Mouse (Mus musculus): ENCODE results near the gene Gm8229. TPM values are rescaled to one million over a fixed set of nuclear protein-coding genes. Genes with fewer than 3 reads are reported as not detected.
"Not testable (repeated sequence)": the region's sequence is repeated elsewhere in the genome, so short reads cannot be mapped to it uniquely, and the experiment has no call there.

Gm8229 gene
- total RNA-seq (2015) (not detected in 2 replicates), total RNA-seq (2017) (not detected in 2 replicates)

DNA sequence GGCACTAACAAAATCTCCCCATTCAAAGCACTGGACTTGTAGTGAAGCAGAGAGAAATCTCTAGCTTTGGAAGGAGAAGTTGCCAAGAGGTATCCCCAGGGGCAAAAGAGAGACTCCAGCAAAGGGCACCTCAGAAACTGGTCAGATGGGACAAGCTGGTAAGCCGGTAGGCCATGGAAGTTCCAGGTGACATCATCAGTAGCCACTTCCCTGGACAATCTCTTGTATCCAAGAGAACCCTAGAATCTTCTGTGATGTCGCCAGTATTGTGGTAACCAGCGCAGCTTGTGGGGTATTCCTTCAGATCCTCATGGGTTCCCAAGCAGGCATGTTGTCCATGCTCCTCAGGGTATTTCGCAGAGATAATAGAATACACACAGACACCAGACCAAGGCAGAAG is at the start of gene Gm8229:
Gene Gm8229, plus strand, starts transcription at position 301 of the 400 bp plus-strand sequence.
- ATAC-seq (replicated peaks; ENCODE audit: poor library complexity): not testable (repeated sequence)

DNA sequence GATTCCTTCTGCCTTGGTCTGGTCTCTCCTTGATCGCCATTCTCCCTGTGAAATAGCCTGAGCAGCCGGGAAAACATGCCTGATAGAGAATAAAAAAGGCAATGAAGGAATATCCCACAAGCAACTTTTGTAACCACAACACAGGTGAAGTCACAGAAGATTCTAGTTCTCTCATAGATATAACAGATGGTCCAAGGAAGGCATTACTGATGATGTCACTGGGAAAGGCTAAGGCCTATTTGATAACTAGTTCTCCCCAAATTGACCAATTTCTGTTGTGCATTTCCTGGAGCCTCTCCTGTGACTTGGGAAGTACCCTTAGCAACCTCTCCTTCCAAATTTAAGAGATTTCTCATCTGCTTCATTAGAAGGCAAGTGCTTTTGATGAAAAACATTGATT is 26.7 kb upstream of the Gm8229 start, which contains the start of gene Gm5930:
Gene Gm5930, minus strand, starts transcription at position 101 of the 400 bp plus-strand sequence.
- ATAC-seq (replicated peaks; ENCODE audit: poor library complexity): not testable (repeated sequence)

DNA sequence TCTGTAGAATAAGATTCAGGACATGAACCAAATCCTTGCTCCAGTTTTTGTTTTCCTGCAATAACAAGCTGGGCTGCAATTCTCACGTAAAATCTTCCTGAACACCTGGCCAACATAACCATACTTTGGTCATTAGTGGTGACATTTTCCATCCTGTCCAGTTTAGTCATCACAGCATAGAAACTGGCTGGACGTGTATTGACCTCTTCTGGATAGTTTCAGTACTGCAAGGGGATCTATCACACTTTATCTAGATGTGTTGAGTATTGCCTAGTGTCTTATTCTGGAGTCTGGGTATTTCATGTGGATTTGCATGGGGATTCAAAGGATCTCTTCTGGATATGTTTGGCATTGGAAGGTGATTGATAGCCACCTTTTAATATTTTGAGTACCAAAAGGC is 3.7 kb upstream of the Gm8229 start:
- ATAC-seq (replicated peaks; ENCODE audit: poor library complexity): not testable (repeated sequence)

DNA sequence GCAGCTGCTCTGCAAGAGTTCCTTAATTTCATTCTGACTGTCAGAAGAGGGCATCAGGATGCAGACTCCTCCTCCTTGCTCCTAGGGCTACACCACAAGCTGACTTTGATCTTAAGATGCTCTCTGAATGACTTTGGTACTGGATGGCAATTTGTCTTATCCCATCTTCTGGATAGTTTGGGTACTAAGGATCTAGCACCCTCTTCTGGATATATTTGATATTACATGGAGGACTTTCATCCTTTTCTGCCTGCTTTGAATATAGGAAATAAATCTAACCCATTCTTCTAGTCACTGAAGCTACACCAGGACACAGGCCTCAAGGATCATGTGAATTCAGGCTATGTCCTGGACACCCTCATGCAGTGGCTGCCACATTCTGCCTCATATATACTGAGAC is 2.9 kb upstream of the Gm8229 start:
- not testable (repeated sequence) for ATAC-seq (replicated peaks; ENCODE audit: poor library complexity)

DNA sequence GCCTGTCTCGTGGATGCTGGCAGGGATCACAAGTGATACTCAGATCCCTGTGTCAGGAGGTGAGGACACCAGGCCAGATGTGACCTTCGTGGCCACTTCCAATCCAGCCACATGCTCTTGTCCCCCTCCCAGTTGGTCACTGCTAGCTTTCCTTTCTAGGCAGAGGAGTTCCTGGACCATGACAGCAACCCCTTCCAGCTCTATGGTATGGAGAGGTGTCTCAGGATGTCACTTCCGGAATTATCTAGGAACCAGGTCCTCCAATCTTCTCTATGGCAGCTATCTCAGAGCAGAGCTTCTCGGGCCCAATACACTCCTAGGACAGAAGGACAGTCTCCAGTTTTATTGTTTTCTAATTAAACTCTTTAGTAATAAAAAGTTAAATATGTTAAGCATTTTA is 19.1 kb downstream of the Gm8229 start:
- not testable (repeated sequence) for ATAC-seq (replicated peaks; ENCODE audit: poor library complexity)

DNA sequence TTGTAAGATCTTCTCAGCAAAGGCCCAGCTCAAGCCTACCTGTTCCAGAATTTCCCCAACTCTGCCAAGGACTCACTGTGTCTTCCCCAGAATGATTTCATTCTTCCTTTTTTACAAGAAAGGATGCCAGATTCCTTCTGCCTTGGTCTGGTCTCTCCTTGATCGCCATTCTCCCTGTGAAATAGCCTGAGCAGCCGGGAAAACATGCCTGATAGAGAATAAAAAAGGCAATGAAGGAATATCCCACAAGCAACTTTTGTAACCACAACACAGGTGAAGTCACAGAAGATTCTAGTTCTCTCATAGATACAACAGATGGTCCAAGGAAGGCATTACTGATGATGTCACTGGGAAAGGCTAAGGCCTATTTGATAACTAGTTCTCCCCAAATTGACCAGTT is 45.4 kb downstream of the Gm8229 start, which contains the start of gene Gm3371:
Gene Gm3371, minus strand, starts transcription at position 101 of the 400 bp plus-strand sequence.
- not testable (repeated sequence) for ATAC-seq (replicated peaks; ENCODE audit: poor library complexity)

Other genes starting within 250 kb of the Gm8229 start
- not detected in 2 replicates for gene Gm3327, start 241.5 kb upstream of the Gm8229 start, total RNA-seq (2015)
- gene Gm3327, start 241.5 kb upstream of the Gm8229 start, total RNA-seq (2017): not detected in 2 replicates
- gene Gm8212, start 167.7 kb upstream of the Gm8229 start, total RNA-seq (2015): not detected in 2 replicates
- gene Gm8212, start 167.7 kb upstream of the Gm8229 start, total RNA-seq (2017): not detected in 2 replicates
- gene 4930503E14Rik, start 152.1 kb upstream of the Gm8229 start, total RNA-seq (2015): not detected in 2 replicates
- not detected in 2 replicates for gene 4930503E14Rik, start 152.1 kb upstream of the Gm8229 start, total RNA-seq (2017)
- gene Gm8220, start 79.8 kb upstream of the Gm8229 start, total RNA-seq (2015): not detected in 2 replicates
- not detected in 2 replicates for gene Gm8220, start 79.8 kb upstream of the Gm8229 start, total RNA-seq (2017)
- not detected in 2 replicates for gene Gm5930, start 26.8 kb upstream of the Gm8229 start, total RNA-seq (2015)
- not detected in 2 replicates for gene Gm5930, start 26.8 kb upstream of the Gm8229 start, total RNA-seq (2017)
- not detected in 2 replicates for gene Gm3371, start 45.3 kb downstream of the Gm8229 start, total RNA-seq (2015)
- not detected in 2 replicates for gene Gm3371, start 45.3 kb downstream of the Gm8229 start, total RNA-seq (2017)
- gene Gm8232, start 68.3 kb downstream of the Gm8229 start, total RNA-seq (2015): not detected in 2 replicates
- not detected in 2 replicates for gene Gm8232, start 68.3 kb downstream of the Gm8229 start, total RNA-seq (2017)
- gene BC061237, start 127.1 kb downstream of the Gm8229 start, total RNA-seq (2015): not detected in 2 replicates
- gene BC061237, start 127.1 kb downstream of the Gm8229 start, total RNA-seq (2017): not detected in 2 replicates
- gene Gm17093, start 152.9 kb downstream of the Gm8229 start, total RNA-seq (2015): not detected in 2 replicates
- gene Gm17093, start 152.9 kb downstream of the Gm8229 start, total RNA-seq (2017): not detected in 2 replicates
- gene Gm8247, start 217.8 kb downstream of the Gm8229 start, total RNA-seq (2015): not detected in 2 replicates
- not detected in 2 replicates for gene Gm8247, start 217.8 kb downstream of the Gm8229 start, total RNA-seq (2017)

All from megakaryocyte progenitor cell, adult 5-6 weeks (primary cell).